Mouse (Mus musculus): ENCODE measurements around the gene Ushbp1.
"Not testable (repeated sequence)": the region's sequence is repeated elsewhere in the genome, so short reads cannot be mapped to it uniquely, and the experiment has no call there.

Gene Ushbp1

DNA sequence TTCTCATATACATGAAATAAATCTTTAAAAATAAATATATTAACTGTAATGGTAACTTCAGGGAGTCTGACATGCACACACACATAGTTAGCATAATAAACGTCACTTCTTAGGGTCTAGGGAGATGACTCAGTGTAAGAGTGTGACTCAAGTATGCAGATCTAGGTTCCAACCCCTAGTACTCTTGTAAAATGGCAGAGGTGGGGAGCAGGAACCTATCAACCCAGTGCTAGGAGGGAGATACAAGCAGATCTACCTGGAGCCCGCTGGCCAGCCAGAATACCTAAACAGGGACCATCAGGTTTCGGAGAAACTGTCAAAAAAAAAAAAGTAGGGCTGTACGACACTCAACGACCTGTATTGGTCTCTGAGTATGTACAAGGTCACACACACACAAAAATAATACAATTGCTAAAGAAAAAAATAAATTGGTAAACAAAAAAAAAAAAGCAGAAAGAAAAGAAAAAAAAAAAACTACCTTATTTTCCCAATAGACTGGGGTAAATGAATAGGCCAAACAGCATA is 24.8 kb downstream of the Ushbp1 start:
- DNase-seq (ENCODE audit: inconsistent ontology term), result peak; percentile 30

DNA sequence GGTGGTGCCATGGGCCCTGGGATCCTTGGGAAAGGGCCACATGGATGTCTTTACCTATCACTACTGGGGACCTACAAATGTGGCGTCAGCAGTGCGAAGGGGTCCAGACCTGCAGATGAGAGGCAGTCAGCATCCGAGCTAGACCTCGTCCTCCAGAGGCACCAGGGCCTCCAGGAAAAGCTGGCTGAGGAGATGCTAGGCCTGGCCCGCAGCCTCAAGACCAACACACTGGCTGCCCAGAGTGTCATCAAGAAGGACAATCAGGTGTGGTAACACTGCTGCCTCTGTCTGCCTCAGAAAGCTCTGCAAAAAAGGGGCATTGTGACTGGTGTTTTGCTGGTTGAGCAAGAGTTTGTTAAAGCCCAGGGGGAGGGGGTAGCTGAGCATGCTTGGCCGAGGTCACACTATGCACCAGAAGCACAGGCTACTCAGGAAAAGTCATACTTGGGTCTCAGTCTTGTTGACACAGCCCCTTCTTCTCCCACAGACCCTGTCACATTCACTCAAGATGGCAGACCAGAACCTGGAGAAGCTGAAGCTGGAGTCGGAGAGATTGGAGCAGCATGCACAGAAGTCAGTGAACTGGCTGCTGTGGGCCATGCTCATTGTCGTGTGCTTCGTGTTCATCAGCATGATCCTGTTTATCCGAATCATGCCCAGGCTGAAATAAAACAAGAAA is 26.4 kb downstream of the Ushbp1 start:
- DNase-seq (ENCODE audit: inconsistent ontology term), result no peak

DNA sequence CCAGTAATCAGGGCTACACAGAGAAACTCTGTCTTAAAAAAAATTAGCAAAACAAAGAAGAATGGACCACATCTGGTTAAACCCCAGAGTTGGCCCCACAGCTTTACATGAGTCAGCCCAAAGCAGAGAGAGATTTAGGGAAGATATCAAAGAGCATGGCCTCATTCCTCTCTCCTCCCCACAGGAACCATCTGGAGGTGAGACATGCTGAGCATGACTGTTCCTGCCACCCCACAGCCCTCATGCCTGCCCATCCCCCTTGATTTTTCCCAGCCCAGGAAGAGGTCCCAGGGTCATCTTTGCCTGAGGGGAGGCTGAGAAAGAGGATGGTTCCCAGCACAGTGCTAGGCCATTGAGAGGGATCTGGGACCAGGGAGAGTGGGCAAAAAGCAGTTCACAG is 27.2 kb downstream of the Ushbp1 start:
- no peak for DNase-seq (ENCODE audit: inconsistent ontology term)

DNA sequence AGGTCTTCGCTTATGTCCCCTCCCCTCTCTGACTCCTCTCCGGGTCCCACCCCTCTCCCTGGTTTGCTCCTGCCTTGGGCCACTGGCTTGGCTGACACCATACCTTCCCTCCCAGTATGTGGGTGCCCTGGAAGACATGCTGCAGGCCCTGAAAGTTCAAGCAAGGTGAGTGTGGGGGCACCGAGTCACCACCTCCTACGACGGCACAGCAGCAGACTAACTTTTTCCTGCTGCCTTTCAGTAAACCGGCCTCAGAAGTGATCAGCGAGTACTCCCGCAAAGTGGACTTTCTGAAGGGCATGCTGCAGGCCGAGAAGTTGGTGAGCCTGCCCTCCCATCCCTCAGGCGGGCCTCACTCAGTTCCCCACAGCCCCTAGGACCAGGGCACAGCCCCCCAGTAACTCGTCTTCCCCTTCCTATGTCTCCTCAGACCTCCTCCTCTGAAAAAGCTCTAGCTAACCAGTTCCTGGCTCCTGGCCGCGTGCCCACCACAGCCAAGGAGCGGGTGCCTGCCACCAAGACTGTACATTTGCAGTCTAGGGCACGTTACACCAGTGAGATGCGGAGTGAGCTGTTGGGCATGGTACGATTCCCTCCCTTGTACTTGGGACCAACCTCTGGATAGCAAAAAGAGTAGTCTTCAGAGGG is 27.9 kb downstream of the Ushbp1 start:
- DNase-seq (ENCODE audit: inconsistent ontology term), result no peak

DNA sequence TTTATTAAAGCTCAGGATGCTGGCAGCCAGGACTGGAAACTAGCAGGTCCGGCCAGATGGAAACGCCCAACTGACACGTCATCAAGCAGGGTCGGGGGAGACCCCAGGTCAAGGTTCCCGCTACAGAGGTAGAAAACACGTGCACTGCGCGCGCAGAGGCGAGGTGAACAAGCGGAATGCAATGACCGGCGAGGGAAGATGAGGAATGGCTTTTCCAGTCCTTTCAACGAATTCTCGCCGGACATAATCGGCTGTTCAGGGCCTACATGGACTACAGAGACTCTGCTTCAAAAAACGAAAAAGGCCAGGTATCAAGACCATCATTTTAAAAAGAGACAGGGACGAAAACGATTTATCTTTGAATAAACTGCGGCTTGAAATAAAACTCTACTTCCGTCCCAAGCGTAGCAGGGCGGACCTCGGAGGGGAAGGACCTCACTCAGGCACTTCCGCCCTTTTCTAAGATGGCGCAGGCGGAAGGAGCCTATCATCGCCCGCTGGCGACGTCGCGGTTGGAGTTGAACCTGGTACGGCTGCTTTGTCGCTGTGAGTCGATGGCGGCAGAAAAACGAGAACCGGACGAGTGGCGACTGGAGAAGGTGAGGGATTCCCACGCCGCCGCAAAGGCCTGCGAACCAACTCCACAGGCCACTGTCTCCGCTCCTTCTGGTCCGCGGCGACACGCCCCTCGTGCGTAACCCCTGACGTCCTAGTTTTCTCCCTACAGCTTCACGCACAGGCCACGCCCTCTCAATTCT is 28.7 kb downstream of the Ushbp1 start, which contains the start of gene Use1:
Gene Use1 (plus strand): TSS at position 78 of the 758 bp plus-strand sequence.
- peak; percentile 96 for DNase-seq (ENCODE audit: inconsistent ontology term)

DNA sequence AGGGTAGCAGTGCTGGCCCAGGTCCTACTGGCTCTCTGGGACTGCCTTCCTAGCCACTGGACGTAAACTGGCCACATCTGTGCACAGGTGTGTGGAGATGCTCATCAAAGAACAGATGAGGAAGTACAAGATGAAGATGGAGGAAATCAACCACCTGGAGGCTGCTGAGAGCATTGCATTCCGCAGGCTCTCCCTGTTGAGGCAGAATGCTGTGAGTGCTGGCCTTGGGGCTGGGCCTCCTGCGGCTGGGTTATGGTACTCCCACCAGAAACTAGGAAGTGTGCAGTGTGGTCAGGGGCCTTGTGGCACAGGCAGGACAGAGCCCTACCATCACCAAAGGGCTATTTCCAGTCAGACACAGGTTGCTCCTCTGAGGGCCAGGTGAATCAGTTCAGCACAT is 37.6 kb downstream of the Ushbp1 start:
- DNase-seq (ENCODE audit: inconsistent ontology term), result no peak

DNA sequence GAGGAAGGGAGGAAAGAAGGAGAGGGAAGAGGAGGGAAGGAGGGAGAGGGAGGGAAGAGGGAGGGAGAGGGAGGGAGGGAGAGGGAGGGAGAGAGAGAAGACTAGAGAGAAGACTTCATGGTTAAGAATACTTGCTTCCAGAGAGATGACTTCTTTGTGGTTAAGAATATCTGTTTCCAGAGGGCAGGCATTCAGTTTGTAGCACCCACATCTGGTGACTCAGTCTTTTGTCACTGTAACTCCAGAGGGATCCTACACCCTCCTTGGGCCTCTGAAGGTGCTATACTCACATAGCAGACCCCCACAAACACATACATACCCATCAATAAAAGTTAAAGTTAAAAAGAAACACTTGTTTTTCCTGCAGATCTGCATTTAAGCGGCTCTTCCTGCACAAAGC is 44.1 kb downstream of the Ushbp1 start:
- DNase-seq (ENCODE audit: inconsistent ontology term), result no peak

DNA sequence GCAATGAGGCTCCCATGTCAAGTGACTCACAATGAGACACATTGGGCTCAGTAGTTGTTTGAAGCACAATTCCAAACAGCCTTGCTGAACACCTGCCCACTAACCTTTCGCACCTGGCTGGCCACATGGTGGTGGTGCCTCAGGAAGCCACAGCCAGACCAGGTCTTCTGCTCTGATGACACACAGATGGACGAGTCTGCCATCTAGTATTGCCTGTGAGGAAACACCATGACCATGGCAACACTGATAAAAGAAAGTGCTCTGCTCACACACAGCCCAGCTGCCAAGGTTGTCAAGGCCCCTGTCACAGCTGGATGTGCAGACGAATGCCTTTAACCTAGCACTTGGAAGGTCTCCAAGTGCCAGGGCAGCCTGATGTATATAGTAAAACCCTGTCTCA is 44.5 kb downstream of the Ushbp1 start:
- DNase-seq (ENCODE audit: inconsistent ontology term), result no peak

DNA sequence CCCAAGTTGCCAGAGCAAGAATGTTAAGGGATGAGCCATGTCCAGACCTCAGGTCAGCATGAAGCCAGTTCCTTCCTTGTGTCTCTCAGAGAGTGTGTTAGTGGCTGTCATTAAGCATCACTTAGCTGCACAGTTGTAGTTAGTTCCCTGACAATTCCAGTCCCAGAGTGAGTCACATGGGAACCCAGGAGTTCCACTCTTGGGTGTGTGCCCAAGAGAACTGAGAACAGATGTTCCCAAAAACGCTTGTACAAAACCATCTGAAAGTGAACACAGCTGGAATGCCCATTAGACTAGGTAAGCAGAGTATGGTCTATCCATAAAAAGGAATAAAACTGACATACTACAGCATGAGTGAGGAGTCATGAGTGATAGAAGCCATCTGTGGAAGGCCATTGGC is 49.0 kb downstream of the Ushbp1 start:
- no peak for DNase-seq (ENCODE audit: inconsistent ontology term)

DNA sequence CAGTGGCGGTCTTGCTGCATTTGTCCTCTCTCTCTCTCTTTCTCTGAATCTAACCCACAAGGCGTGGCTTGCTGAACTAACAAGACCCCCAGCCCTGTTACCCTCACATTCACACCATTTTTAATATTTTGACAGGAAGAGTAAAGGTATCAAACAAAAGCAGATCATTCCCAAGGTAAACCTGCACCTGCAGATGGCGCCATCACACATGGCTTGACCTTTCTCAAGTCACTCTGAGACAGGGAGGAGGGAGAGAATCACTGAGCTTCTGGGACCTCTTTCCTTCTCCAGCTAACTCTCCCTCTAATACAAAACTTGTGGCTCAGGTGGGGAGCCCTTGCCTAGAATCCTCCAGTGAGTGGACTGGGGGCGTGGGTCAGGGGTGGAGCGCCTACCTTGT is 55.0 kb downstream of the Ushbp1 start:
- no peak for DNase-seq (ENCODE audit: inconsistent ontology term)

DNA sequence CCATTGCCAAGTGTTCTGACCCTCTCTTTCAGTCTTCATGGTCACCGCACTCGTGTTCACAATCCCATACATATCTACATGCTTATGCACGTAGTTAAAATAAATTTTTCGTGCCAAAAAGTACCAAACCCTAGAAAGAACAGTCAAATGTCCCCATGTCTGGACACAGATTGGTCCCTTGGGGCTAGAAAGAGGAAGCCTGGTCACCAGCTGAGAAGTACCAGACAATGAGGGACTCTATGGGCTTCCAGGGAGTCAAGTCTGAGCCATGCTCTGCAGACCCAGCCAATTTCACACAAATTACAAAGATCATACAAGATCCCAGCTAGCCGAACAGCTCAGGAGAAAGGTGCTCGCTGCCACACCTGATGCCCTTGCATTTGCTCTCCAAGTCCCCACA is 57.8 kb downstream of the Ushbp1 start:
- DNase-seq (ENCODE audit: inconsistent ontology term), result not testable (repeated sequence)

All from Muller cell, postnatal 12 days (primary cell).